Mouse (Mus musculus): ENCODE results near the gene Usp6nl. TPM values are rescaled to one million over a fixed set of nuclear protein-coding genes. Genes with fewer than 3 reads are reported as not detected.

Usp6nl gene
- total and polyA plus RNA-seq, 2 experiments from 2014 or later: 7.8 to 16.8 TPM

DNA sequence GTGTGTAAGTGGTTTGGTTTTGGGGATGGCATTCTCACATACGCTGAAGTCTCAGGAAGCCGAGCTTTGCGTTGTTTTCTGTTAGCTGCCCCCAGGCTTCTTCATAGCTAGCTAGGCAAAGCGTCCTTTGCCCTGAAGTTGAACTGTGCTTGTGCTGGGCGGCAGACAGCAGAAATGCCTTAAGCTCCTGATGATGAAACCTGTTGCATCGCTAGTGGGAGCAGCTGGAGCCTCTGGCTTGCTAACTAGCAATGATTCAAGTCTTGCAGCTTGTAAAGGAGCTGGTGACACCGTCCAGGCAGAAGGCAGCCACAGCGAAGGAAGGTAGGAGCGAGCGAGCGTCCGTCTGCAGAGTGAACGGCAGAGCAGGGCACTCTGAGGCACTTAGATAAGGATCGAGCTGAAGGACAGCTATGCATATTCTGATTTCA lies 30.1 kb downstream of the Usp6nl start:
- peak; percentile 40 for DNase-seq (ENCODE audit: low spot score)
- Histone ChIP-seq H3K4me1 (ENCODE audit: insufficient read depth, low read length) (peaks cover 7% of the 10 kb centered on the region; the same call in 1 of the 2 replicates), H3K36me3 (ENCODE audit: insufficient read depth, low read length) (no peaks in the 10 kb centered on the region), H3K4me2 (ENCODE audit: low read depth, low read length) (peak overlapping the region; percentile 16; the same call in 1 of the 2 replicates), H3K4me3 (ENCODE audit: low read length) (no peak overlapping the region), H3K27ac (no peak overlapping the region), H3K27me3 (ENCODE audit: insufficient read depth, low read length) (no peaks in the 10 kb centered on the region), H3K9ac (replicated peaks; ENCODE audit: low read length) (no peak overlapping the region), H3K9me3 (ENCODE audit: low read length) (no peaks in the 10 kb centered on the region)
- WGBS: 51% methylated on average over 14 of the region's 14 CpGs
- TF ChIP-seq CTCF (IDR thresholded peaks at IDR 0.05; ENCODE audit: low read depth): no peak
- ATAC-seq: no peak

- ATAC-seq: no peak
- 70% methylated on average over 4 of the region's 4 CpGs for WGBS
- no peak for TF ChIP-seq CTCF (IDR thresholded peaks at IDR 0.05; ENCODE audit: low read depth)
Measured at GRCm38 (mm10) chr2:6353060-6353459, 30.6 kb downstream of the Usp6nl start.

DNA sequence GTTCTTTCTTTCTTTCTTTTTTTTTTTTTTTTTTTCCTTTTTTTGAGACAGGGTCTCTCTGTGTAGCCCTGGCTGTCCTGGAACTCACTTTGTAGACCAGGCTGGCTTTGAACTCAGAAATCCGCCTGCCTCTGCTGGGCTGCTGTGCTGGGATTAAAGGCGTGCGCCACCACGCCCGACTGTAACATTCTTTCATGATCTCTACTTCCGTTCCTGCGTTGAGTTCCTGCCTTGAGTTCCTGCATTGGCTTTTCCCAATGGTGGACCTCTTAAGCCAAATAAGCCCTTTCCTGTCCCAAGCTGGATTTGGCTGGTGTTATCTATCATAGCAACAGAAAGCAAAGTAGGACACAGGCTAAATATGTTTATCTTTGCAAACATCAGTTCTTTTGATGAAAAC lies 34.8 kb downstream of the Usp6nl start:
- H3K4me3 ChIP-seq (ENCODE audit: low read length): no peak overlapping the region
- H3K9me3 ChIP-seq (ENCODE audit: low read length): no peaks in the 10 kb centered on the region
- 96% methylated on average over 7 of the region's 7 CpGs for WGBS
- no peaks in the 10 kb centered on the region for H3K36me3 ChIP-seq (ENCODE audit: insufficient read depth, low read length)
- H3K9ac ChIP-seq (replicated peaks; ENCODE audit: low read length): no peak overlapping the region
- no peak for DNase-seq (ENCODE audit: low spot score)
- no peak for ATAC-seq
- H3K27me3 ChIP-seq (ENCODE audit: insufficient read depth, low read length): no peaks in the 10 kb centered on the region
- H3K4me2 ChIP-seq (ENCODE audit: low read depth, low read length): no peak overlapping the region
- H3K27ac ChIP-seq: no peak overlapping the region
- no peaks in the 10 kb centered on the region for H3K4me1 ChIP-seq (ENCODE audit: insufficient read depth, low read length)
- no peak for TF ChIP-seq CTCF (IDR thresholded peaks at IDR 0.05; ENCODE audit: low read depth)

More at GRCm38 (mm10) chr2:6353060-6353459, 30.6 kb downstream of the Usp6nl start:
- H3K27ac ChIP-seq: no peak overlapping the region
- DNase-seq (ENCODE audit: low spot score): no peak
- H3K4me3 ChIP-seq (ENCODE audit: low read length): no peak overlapping the region
- H3K36me3 ChIP-seq (ENCODE audit: insufficient read depth, low read length): no peaks in the 10 kb centered on the region
- H3K9ac ChIP-seq (replicated peaks; ENCODE audit: low read length): no peak overlapping the region
- H3K4me2 ChIP-seq (ENCODE audit: low read depth, low read length): peak overlapping the region; percentile 16; the same call in 1 of the 2 replicates
- H3K27me3 ChIP-seq (ENCODE audit: insufficient read depth, low read length): no peaks in the 10 kb centered on the region
- H3K9me3 ChIP-seq (ENCODE audit: low read length): no peaks in the 10 kb centered on the region
- peaks cover 7% of the 10 kb centered on the region; the same call in 1 of the 2 replicates for H3K4me1 ChIP-seq (ENCODE audit: insufficient read depth, low read length)

DNA sequence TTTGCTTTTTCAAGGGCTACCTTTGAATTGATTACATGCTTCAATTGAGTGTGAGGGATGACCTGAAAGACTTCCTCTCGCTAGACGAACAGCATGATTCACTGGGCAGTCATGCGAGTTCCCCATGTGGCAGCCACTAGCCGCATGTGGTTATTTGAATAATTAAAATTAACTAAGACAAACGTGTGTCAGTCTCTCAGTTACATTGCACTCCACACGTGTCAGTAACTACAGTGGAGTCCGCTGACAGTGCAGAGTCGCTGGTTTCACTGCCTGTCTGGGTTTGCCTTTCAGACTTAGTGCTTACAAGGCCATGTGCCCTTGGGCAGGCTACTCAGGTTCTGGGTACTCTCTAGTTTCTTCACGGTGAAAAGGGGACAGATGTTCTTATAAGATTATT lies 37.2 kb downstream of the Usp6nl start:
- H3K4me3 ChIP-seq (ENCODE audit: low read length): no peak overlapping the region
- H3K9me3 ChIP-seq (ENCODE audit: low read length): no peaks in the 10 kb centered on the region
- H3K27ac ChIP-seq: no peak overlapping the region
- 26% methylated on average over 9 of the region's 9 CpGs for WGBS
- no peak overlapping the region for H3K4me2 ChIP-seq (ENCODE audit: low read depth, low read length)
- TF ChIP-seq CTCF (IDR thresholded peaks at IDR 0.05; ENCODE audit: low read depth): no peak
- no peaks in the 10 kb centered on the region for H3K36me3 ChIP-seq (ENCODE audit: insufficient read depth, low read length)
- ATAC-seq (no peak), DNase-seq (ENCODE audit: low spot score) (no peak)
- no peak overlapping the region for H3K9ac ChIP-seq (replicated peaks; ENCODE audit: low read length)
- no peaks in the 10 kb centered on the region for H3K4me1 ChIP-seq (ENCODE audit: insufficient read depth, low read length)
- H3K27me3 ChIP-seq (ENCODE audit: insufficient read depth, low read length): no peaks in the 10 kb centered on the region

GRCm38 (mm10) chr2:6363126-6363525 lies 40.7 kb downstream of the Usp6nl start:
- H3K9ac ChIP-seq (replicated peaks; ENCODE audit: low read length): no peak overlapping the region
- no peak for TF ChIP-seq CTCF (IDR thresholded peaks at IDR 0.05; ENCODE audit: low read depth)
- ATAC-seq (no peak), DNase-seq (ENCODE audit: low spot score) (no peak)
- H3K27me3 ChIP-seq (ENCODE audit: insufficient read depth, low read length): no peaks in the 10 kb centered on the region
- 0 out of 2 replicates have a peak, but pooled peaks cover 3% of the 10 kb centered on the region for H3K4me1 ChIP-seq (ENCODE audit: insufficient read depth, low read length)
- H3K4me2 ChIP-seq (ENCODE audit: low read depth, low read length): no peak overlapping the region
- no peak overlapping the region for H3K4me3 ChIP-seq (ENCODE audit: low read length)
- no peaks in the 10 kb centered on the region for H3K9me3 ChIP-seq (ENCODE audit: low read length)
- H3K36me3 ChIP-seq (ENCODE audit: insufficient read depth, low read length): no peaks in the 10 kb centered on the region
- H3K27ac ChIP-seq: no peak overlapping the region
- 69% methylated on average over 13 of the region's 13 CpGs for WGBS

- Histone ChIP-seq H3K27ac (no peak overlapping the region), H3K36me3 (ENCODE audit: insufficient read depth, low read length) (no peaks in the 10 kb centered on the region), H3K9ac (replicated peaks; ENCODE audit: low read length) (no peak overlapping the region), H3K9me3 (ENCODE audit: low read length) (no peaks in the 10 kb centered on the region), H3K4me2 (ENCODE audit: low read depth, low read length) (no peak overlapping the region), H3K27me3 (ENCODE audit: insufficient read depth, low read length) (no peaks in the 10 kb centered on the region), H3K4me3 (ENCODE audit: low read length) (no peak overlapping the region), H3K4me1 (ENCODE audit: insufficient read depth, low read length) (0 out of 2 replicates have a peak, but pooled peaks cover 3% of the 10 kb centered on the region)
- ATAC-seq: no peak
- WGBS: 90% methylated on average over 7 of the region's 7 CpGs
- no peak for DNase-seq (ENCODE audit: low spot score)
- TF ChIP-seq CTCF (IDR thresholded peaks at IDR 0.05; ENCODE audit: low read depth): no peak
Measured at GRCm38 (mm10) chr2:6363922-6364321, 41.5 kb downstream of the Usp6nl start.

- H3K36me3 ChIP-seq (ENCODE audit: insufficient read depth, low read length): no peaks in the 10 kb centered on the region
- no peak overlapping the region; the same call in 1 of the 2 replicates for H3K27ac ChIP-seq
- WGBS: 39% methylated on average over 9 of the region's 9 CpGs
- no peak overlapping the region for H3K4me2 ChIP-seq (ENCODE audit: low read depth, low read length)
- no peak overlapping the region for H3K9ac ChIP-seq (replicated peaks; ENCODE audit: low read length)
- H3K4me1 ChIP-seq (ENCODE audit: insufficient read depth, low read length): 0 out of 2 replicates have a peak, but pooled peaks cover 3% of the 10 kb centered on the region
- H3K27me3 ChIP-seq (ENCODE audit: insufficient read depth, low read length): no peaks in the 10 kb centered on the region
- peak; percentile 78 for ATAC-seq
- no peak overlapping the region for H3K4me3 ChIP-seq (ENCODE audit: low read length)
- H3K9me3 ChIP-seq (ENCODE audit: low read length): no peaks in the 10 kb centered on the region
- no peak for TF ChIP-seq CTCF (IDR thresholded peaks at IDR 0.05; ENCODE audit: low read depth)
- peak; percentile 20 for DNase-seq (ENCODE audit: low spot score)
Measured at GRCm38 (mm10) chr2:6366521-6366928, 44.1 kb downstream of the Usp6nl start.

Measured in hindbrain, postnatal 0 days (tissue).